Mouse (Mus musculus): ENCODE data around the gene Cct2.

The Cct2 gene

DNA sequence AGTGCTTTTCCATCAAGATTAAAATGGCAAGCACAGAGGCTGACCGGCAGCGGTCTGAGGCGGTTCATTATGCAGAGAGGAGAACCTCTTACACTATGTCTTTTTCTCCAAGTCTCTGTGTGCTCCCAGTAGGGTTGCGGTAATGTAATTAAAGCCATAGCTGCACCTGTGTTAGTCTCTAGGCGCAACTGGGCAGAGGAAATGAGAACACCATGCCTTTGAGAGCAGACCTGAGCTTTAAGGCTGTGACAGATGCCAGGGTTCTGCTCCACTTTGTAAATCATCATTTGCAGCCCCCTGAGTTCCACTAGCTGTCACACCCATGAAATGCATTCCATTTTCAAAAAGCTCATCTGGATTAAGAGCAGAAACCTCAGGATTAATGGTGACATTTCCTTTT is 58.9 kb downstream of the Cct2 start:
- peaks cover 6% of the 10 kb centered on the region for H3K9me3 ChIP-seq (ENCODE audit: low read length)
- H3K4me3 ChIP-seq (replicated peaks; ENCODE audit: low read length) = no peak overlapping the region; the same call in 1 of the 2 replicates
- no peaks in the 10 kb centered on the region for H3K36me3 ChIP-seq (ENCODE audit: insufficient read depth, low read length)
- no peak for TF ChIP-seq CTCF (conservative IDR thresholded peaks at IDR 0.05; ENCODE audit: low read length)
- no peak for TF ChIP-seq POU5F1 (IDR thresholded peaks at IDR 0.05; ENCODE audit: borderline replicate concordance, low read length)
- TF ChIP-seq NANOG (IDR thresholded peaks at IDR 0.05; ENCODE audit: borderline replicate concordance, low read length) = no peak
- H3K27me3 ChIP-seq (ENCODE audit: insufficient read depth, low read length) = peaks cover 14% of the 10 kb centered on the region
- peaks cover 22% of the 10 kb centered on the region for H3K4me1 ChIP-seq (replicated peaks; ENCODE audit: low read depth, low read length)

Measured in E14TG2a.4 (cell line).